In the genomic region with DNA sequence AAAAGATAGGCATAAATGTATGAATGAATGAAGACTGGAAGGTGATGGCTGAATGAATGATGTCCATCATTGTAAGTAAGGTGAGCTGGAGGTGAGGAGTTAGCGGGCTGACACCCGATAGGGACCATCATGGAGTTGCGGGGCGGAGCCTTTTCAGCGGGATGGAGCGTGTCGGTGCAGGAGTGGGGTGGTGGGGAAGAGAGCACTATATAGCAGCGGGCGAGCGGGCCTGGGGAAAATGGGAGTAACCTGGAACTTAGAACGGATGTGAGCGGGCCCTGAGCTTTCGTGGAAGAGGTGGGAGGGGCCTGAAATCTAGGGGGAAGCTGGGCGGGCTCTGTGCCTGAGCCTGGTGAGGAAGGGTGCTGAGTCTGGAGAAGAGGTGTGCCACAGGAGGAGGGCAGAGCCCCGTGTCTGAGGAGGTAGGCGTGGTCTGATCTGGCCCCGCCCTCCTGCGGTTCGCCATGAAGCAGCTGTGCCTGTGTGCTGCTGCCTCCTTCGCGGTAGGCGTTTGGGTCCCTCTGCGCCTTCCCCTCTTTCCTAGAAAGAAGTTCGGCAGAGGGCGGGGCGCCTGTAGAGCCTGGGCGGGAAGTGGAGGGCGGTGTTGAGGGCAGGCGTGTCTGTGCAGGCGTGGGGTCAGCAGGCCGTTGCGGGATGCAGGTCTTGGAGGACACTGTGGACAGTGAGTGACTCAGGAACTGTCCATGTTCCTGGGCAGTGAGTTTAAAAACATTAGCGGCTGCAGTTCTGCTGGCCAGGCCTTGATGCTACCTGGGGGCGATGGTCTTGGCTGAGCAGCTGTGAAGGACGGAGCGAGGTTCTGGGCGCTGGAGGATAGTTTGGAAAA, we compare ENCODE assay signal across 8 mouse cellular contexts. TPM values are rescaled to one million over a fixed set of nuclear protein-coding genes. Genes with fewer than 3 reads are reported as not detected.
DNase-seq lines count a peak whose midpoint lies in the region; TF ChIP-seq lines count a peak whose summit lies in the region.

No protein-coding gene starts in this region.

- TF ChIP-seq CTCF in cortical plate, adult 2 months (IDR thresholded peaks at IDR 0.05; ENCODE audit: extremely low read depth, insufficient read depth, low read length), result no peak

- H3K4me3 ChIP-seq in cortical plate, adult 2 months (ENCODE audit: insufficient read depth, low read length), result peak overlapping the region; percentile 32
- peak overlapping the region; percentile 95 for H3K4me3 ChIP-seq in megakaryocyte, embryonic 14.5 days (replicated peaks)

- H3K9me3 ChIP-seq in megakaryocyte, embryonic 14.5 days, result no peaks in the 10 kb centered on the region

- H3K27ac ChIP-seq in cortical plate, adult 2 months (ENCODE audit: insufficient read depth, low read length), result no peak overlapping the region

- H3K36me3 ChIP-seq in megakaryocyte, embryonic 14.5 days (replicated peaks; ENCODE audit: low read length), result peaks cover 5% of the 10 kb centered on the region

- H3K27me3 ChIP-seq in megakaryocyte, embryonic 14.5 days (replicated peaks), result peaks cover 1% of the 10 kb centered on the region

- TF ChIP-seq POLR2A in cortical plate, adult 2 months (IDR thresholded peaks at IDR 0.05; ENCODE audit: extremely low read depth, insufficient read depth, low read length), result peak; percentile 83; the same call in 1 of the 2 replicates

- H3K4me1 ChIP-seq in cortical plate, adult 2 months (ENCODE audit: control insufficient read depth, insufficient read depth, low read length), result no peaks in the 10 kb centered on the region
- H3K4me1 ChIP-seq in megakaryocyte, embryonic 14.5 days, result peaks cover 62% of the 10 kb centered on the region

- DNase-seq in adrenal gland, adult (ENCODE audit: inconsistent age in 2 of 2, low spot score in 1 of 2), result peak; percentile 91 to 96
- DNase-seq in gastrocnemius, postnatal 10 days, result peak; percentile 81
- peak; percentile 93 for DNase-seq in induced T-regulatory cell, adult 2 months (ENCODE audit: low read depth)
- peak; percentile 83 to 90 for DNase-seq in left cerebral cortex, adult 9 months (ENCODE audit: low spot score in 2 of 2)
- peak; percentile 80 to 84 for DNase-seq in right cerebral cortex, adult 2 months (ENCODE audit: low spot score in 2 of 2)
- DNase-seq in urinary bladder, postnatal 25 days (ENCODE audit: low spot score), result peak; percentile 77

RNA-seq across cellular contexts. Expression of a gene that starts 5.1 kb away (rescaled TPM):
- 143 and 144 TPM in 2 replicates for polyA plus RNA-seq in cortical plate, adult 2 months (2012; rRNA removed)
- 10 to 100 TPM; 13.0 to 18.4 TPM for total RNA-seq in gastrocnemius, postnatal 10 days (2021)
- 13.7 and 17.3 TPM in 2 replicates for polyA plus RNA-seq in megakaryocyte, embryonic 14.5 days (2012; ENCODE audit: insufficient read depth, low replicate concordance)

RNA-seq across cellular contexts. Expression of a gene that starts 5.9 kb away (rescaled TPM):
- polyA plus RNA-seq in cortical plate, adult 2 months (2012; rRNA removed), result 31.2 and 33.3 TPM in 2 replicates
- 1 to 10 TPM; 7.3 to 9.7 TPM for total RNA-seq in gastrocnemius, postnatal 10 days (2021)
- polyA plus RNA-seq in megakaryocyte, embryonic 14.5 days (2012; ENCODE audit: insufficient read depth, low replicate concordance), result 121 and 174 TPM in 2 replicates

RNA-seq across cellular contexts. Expression of a gene that starts 15.4 kb away (rescaled TPM):
- polyA plus RNA-seq in cortical plate, adult 2 months (2012; rRNA removed), result 3.1 and 3.3 TPM in 2 replicates
- 1 to 10 TPM; 1.7 to 2.2 TPM for total RNA-seq in gastrocnemius, postnatal 10 days (2021)
- 0.19 TPM in 1 of 2 replicates, not detected in the other for polyA plus RNA-seq in megakaryocyte, embryonic 14.5 days (2012; ENCODE audit: insufficient read depth, low replicate concordance)

RNA-seq across cellular contexts. Expression of a gene that starts 27.4 kb away (rescaled TPM):
- 3.7 and 4.2 TPM in 2 replicates for polyA plus RNA-seq in cortical plate, adult 2 months (2012; rRNA removed)
- total RNA-seq in gastrocnemius, postnatal 10 days (2021), result 1 to 10 TPM; 1.6 to 1.8 TPM
- polyA plus RNA-seq in megakaryocyte, embryonic 14.5 days (2012; ENCODE audit: insufficient read depth, low replicate concordance), result not detected in 2 replicates

RNA-seq across cellular contexts. Expression of a gene that starts 32.6 kb away (rescaled TPM):
- polyA plus RNA-seq in cortical plate, adult 2 months (2012; rRNA removed), result 21.2 and 25.3 TPM in 2 replicates
- total RNA-seq in gastrocnemius, postnatal 10 days (2021), result 1 to 10 TPM; 2.2 to 3.1 TPM
- polyA plus RNA-seq in megakaryocyte, embryonic 14.5 days (2012; ENCODE audit: insufficient read depth, low replicate concordance), result 69.5 and 166 TPM in 2 replicates
